ENCODE assay signal across 8 mouse cellular contexts in genomic region chr9:107593101-107593976, GRCm38 (mm10). TPM values are rescaled to one million over a fixed set of nuclear protein-coding genes. Genes with fewer than 3 reads are reported as not detected.
DNase-seq lines count a peak whose midpoint lies in the region; ATAC-seq and TF ChIP-seq lines count a peak whose summit lies in the region.

No protein-coding gene starts in this region.

- peak; percentile 90 for DNase-seq in gastrocnemius, adult 2 months
- DNase-seq in gastrocnemius, postnatal 4 days (ENCODE audit: low spot score in 2 of 2) = no peak
- DNase-seq in neural tube, embryonic 10.5 days (ENCODE audit: extremely low spot score, low spot score) = no peak
- peak; percentile 88 for DNase-seq in gastrocnemius, postnatal 25 days
- no peak for DNase-seq in frontal cortex, postnatal 10 days (ENCODE audit: low spot score in 2 of 2)
- DNase-seq in spleen, postnatal 14 days (ENCODE audit: low spot score in 2 of 2) = no peak

- H3K27me3 ChIP-seq in neural tube, embryonic 12.5 days (replicated peaks) = no peaks in the 10 kb centered on the region

- 84% methylated on average over 11 of the region's 11 CpGs for WGBS in neural tube, embryonic 12.5 days

- H3K9me3 ChIP-seq in neural tube, embryonic 12.5 days = no peaks in the 10 kb centered on the region

- TF ChIP-seq CTCF in gastrocnemius, adult 2 months (IDR thresholded peaks at IDR 0.05) = no peak

- intact Hi-C loops in gastrocnemius, adult 2 months (cut with DNase I) = no loop called here

- 0 out of 2 replicates have a peak overlapping the region, but pooled peaks have one; percentile 4 for H3K4me2 ChIP-seq in neural tube, embryonic 12.5 days (replicated peaks)

- peaks cover 44% of the 10 kb centered on the region for H3K36me3 ChIP-seq in neural tube, embryonic 12.5 days

- peak overlapping the region; percentile 80 for H3K4me3 ChIP-seq in gastrocnemius, adult 2 months
- H3K4me3 ChIP-seq in neural tube, embryonic 12.5 days = no peak overlapping the region

- peaks cover 6% of the 10 kb centered on the region for H3K4me1 ChIP-seq in neural tube, embryonic 12.5 days

- no peak overlapping the region for H3K9ac ChIP-seq in neural tube, embryonic 12.5 days

- ATAC-seq in neural tube, embryonic 12.5 days (ENCODE audit: low FRiP score, low read depth) = no peak
- peak; percentile 80 for ATAC-seq in megakaryocyte, adult 5-6 weeks (ENCODE audit: poor library complexity, severe bottlenecking)

- H3K27ac ChIP-seq in gastrocnemius, adult 2 months = peak overlapping the region; percentile 96
- no peak overlapping the region for H3K27ac ChIP-seq in neural tube, embryonic 12.5 days

RNA-seq across cellular contexts. Expression of gene Ifrd2, which starts 5.9 kb away (rescaled TPM):
- 10 to 100 TPM; 48.5 to 50.4 TPM for total RNA-seq in gastrocnemius, adult 2 months (2021)
- 10 to 100 TPM; 31.8 to 35.2 TPM for total RNA-seq in gastrocnemius, postnatal 4 days (2021)
- polyA plus RNA-seq in neural tube, embryonic 12.5 days (2016; fragmentation: Nextera tagmentation; extraction: Ambion mirVana) = 20.6 and 23.3 TPM in 2 replicates
- 10 to 100 TPM; 44.2 to 45.3 TPM for total RNA-seq in gastrocnemius, postnatal 25 days (2021)
- 6.8 and 11.1 TPM in 2 replicates for total RNA-seq in megakaryocyte, adult 5-6 weeks (2015)
- total RNA-seq in megakaryocyte, adult 5-6 weeks (2017) = 8.7 and 9.9 TPM in 2 replicates

RNA-seq across cellular contexts. Expression of gene Hyal3, which starts 12.7 kb away (rescaled TPM):
- under 1 TPM; 0.22 to 0.33 TPM for total RNA-seq in gastrocnemius, adult 2 months (2021)
- total RNA-seq in gastrocnemius, postnatal 4 days (2021) = under 1 TPM; 0.66 to 0.78 TPM
- 0.84 and 1.5 TPM in 2 replicates for polyA plus RNA-seq in neural tube, embryonic 12.5 days (2016; fragmentation: Nextera tagmentation; extraction: Ambion mirVana)
- total RNA-seq in gastrocnemius, postnatal 25 days (2021) = under 1 TPM; 0.38 to 0.72 TPM
- 1.5 and 1.9 TPM in 2 replicates for total RNA-seq in megakaryocyte, adult 5-6 weeks (2015)
- 0.18 and 0.57 TPM in 2 replicates for total RNA-seq in megakaryocyte, adult 5-6 weeks (2017)

RNA-seq across cellular contexts. Expression of gene Naa80, which starts 14.7 kb away (rescaled TPM):
- 10 to 100 TPM; 11.8 to 14.7 TPM for total RNA-seq in gastrocnemius, adult 2 months (2021)
- 10 to 100 TPM; 15.5 to 20.5 TPM for total RNA-seq in gastrocnemius, postnatal 4 days (2021)
- 12.6 and 15.8 TPM in 2 replicates for polyA plus RNA-seq in neural tube, embryonic 12.5 days (2016; fragmentation: Nextera tagmentation; extraction: Ambion mirVana)
- total RNA-seq in gastrocnemius, postnatal 25 days (2021) = 10 to 100 TPM; 10.4 to 13.4 TPM
- 7.2 and 15.3 TPM in 2 replicates for total RNA-seq in megakaryocyte, adult 5-6 weeks (2015)
- total RNA-seq in megakaryocyte, adult 5-6 weeks (2017) = 6.9 and 10.1 TPM in 2 replicates

RNA-seq across cellular contexts. Expression of gene Sema3b, which starts 15.7 kb away (rescaled TPM):
- 10 to 100 TPM; 11.2 to 17.9 TPM for total RNA-seq in gastrocnemius, adult 2 months (2021)
- 10 to 100 TPM; 50.9 to 52.0 TPM for total RNA-seq in gastrocnemius, postnatal 4 days (2021)
- 4.7 and 4.8 TPM in 2 replicates for polyA plus RNA-seq in neural tube, embryonic 12.5 days (2016; fragmentation: Nextera tagmentation; extraction: Ambion mirVana)
- 10 to 100 TPM; 18.1 to 19.4 TPM for total RNA-seq in gastrocnemius, postnatal 25 days (2021)
- not detected in 2 replicates for total RNA-seq in megakaryocyte, adult 5-6 weeks (2015)
- total RNA-seq in megakaryocyte, adult 5-6 weeks (2017) = 0.08 TPM in 1 of 2 replicates, not detected in the other

RNA-seq across cellular contexts. Expression of gene Hyal1, which starts 16.6 kb away (rescaled TPM):
- total RNA-seq in gastrocnemius, adult 2 months (2021) = 1 to 10 TPM; 1.6 to 2.4 TPM
- total RNA-seq in gastrocnemius, postnatal 4 days (2021) = 1 to 10 TPM; 4.6 to 4.8 TPM
- 7.2 and 7.5 TPM in 2 replicates for polyA plus RNA-seq in neural tube, embryonic 12.5 days (2016; fragmentation: Nextera tagmentation; extraction: Ambion mirVana)
- total RNA-seq in gastrocnemius, postnatal 25 days (2021) = 1 to 10 TPM; 2.2 to 2.3 TPM
- 0.38 and 0.57 TPM in 2 replicates for total RNA-seq in megakaryocyte, adult 5-6 weeks (2015)
- 0.98 and 0.99 TPM in 2 replicates for total RNA-seq in megakaryocyte, adult 5-6 weeks (2017)

Comparison
In these comparisons a context has a peak if more than half of its experiments do, and no peak if none do; other contexts are left out.
1. DNase-seq: peak in gastrocnemius, adult 2 months (single experiment) and gastrocnemius, postnatal 25 days (single experiment); none in gastrocnemius, postnatal 4 days (0 of 2), neural tube, embryonic 10.5 days (single experiment), frontal cortex, postnatal 10 days (0 of 2) and spleen, postnatal 14 days (0 of 2).